Comparison of ENCODE assay signal across 17 mouse cellular contexts in genomic region chr6:140798841-140799240, GRCm38 (mm10).
A peak's percentile ranks its signal among the peaks of the same experiment; 100 is the strongest.
DNase-seq lines count a peak whose midpoint lies in the region; ATAC-seq and TF ChIP-seq lines count a peak whose summit lies in the region.
"Had no signal": no experiment of that assay in that cellular context is flagged by ENCODE, and none has a peak within 500 bp of the region (broad histone marks: within the 10 kb centered on the region; RNA-seq: fewer than 3 reads in every experiment).

No protein-coding gene starts in this region.

- ATAC-seq in hindbrain, postnatal 0 days = no peak
- no peak for ATAC-seq in hindbrain, embryonic 16.5 days
- ATAC-seq in stomach, postnatal 0 days (ENCODE audit: low FRiP score, low TSS enrichment) = no peak
- ATAC-seq: forebrain, embryonic 16.5 days had no signal

- no peak overlapping the region for H3K4me2 ChIP-seq in hindbrain, postnatal 0 days (ENCODE audit: low read depth, low read length)
- H3K4me2 ChIP-seq in hindbrain, embryonic 16.5 days (ENCODE audit: low read length) = no peak overlapping the region
- no peak overlapping the region for H3K4me2 ChIP-seq in stomach, postnatal 0 days (replicated peaks; ENCODE audit: low read depth)
- H3K4me2 ChIP-seq: hindbrain, embryonic 15.5 days; limb, embryonic 15.5 days; midbrain, embryonic 12.5 days had no signal

- H3K9me3 ChIP-seq in hindbrain, postnatal 0 days (ENCODE audit: low read length) = no peaks in the 10 kb centered on the region
- H3K9me3 ChIP-seq in hindbrain, embryonic 16.5 days (ENCODE audit: control insufficient read depth, low read length) = no peaks in the 10 kb centered on the region
- H3K9me3 ChIP-seq in stomach, postnatal 0 days (ENCODE audit: control insufficient read depth, low read length) = no peaks in the 10 kb centered on the region
- H3K9me3 ChIP-seq: hindbrain, embryonic 15.5 days; limb, embryonic 15.5 days; midbrain, embryonic 12.5 days had no signal

- H3K4me1 ChIP-seq in hindbrain, postnatal 0 days (ENCODE audit: insufficient read depth, low read length) = no peaks in the 10 kb centered on the region
- H3K4me1 ChIP-seq in hindbrain, embryonic 16.5 days (ENCODE audit: control insufficient read depth, insufficient read depth, low read depth, low read length) = no peaks in the 10 kb centered on the region
- no peaks in the 10 kb centered on the region for H3K4me1 ChIP-seq in lung, adult 2 months (ENCODE audit: control insufficient read depth, insufficient read depth, low read length)
- no peaks in the 10 kb centered on the region for H3K4me1 ChIP-seq in stomach, postnatal 0 days (replicated peaks; ENCODE audit: control insufficient read depth, insufficient read depth)
- H3K4me1 ChIP-seq: embryonic facial prominence, embryonic 10.5 days; hindbrain, embryonic 15.5 days; limb, embryonic 15.5 days; midbrain, embryonic 12.5 days had no signal

- 73% methylated on average over 3 of the region's 3 CpGs for WGBS in hindbrain, postnatal 0 days
- WGBS in hindbrain, embryonic 16.5 days = 73% methylated on average over 3 of the region's 3 CpGs
- WGBS in lung, adult 2 months = 75% methylated on average over 3 of the region's 3 CpGs
- WGBS in stomach, postnatal 0 days = 75% methylated on average over 3 of the region's 3 CpGs

- H3K27me3 ChIP-seq in hindbrain, postnatal 0 days (ENCODE audit: insufficient read depth, low read length) = no peaks in the 10 kb centered on the region
- no peaks in the 10 kb centered on the region for H3K27me3 ChIP-seq in hindbrain, embryonic 16.5 days (replicated peaks; ENCODE audit: control insufficient read depth, insufficient read depth, low read length)
- H3K27me3 ChIP-seq in stomach, postnatal 0 days (ENCODE audit: control insufficient read depth, insufficient read depth, low read length) = no peaks in the 10 kb centered on the region
- H3K27me3 ChIP-seq: hindbrain, embryonic 15.5 days; limb, embryonic 15.5 days; midbrain, embryonic 12.5 days had no signal

- no peaks in the 10 kb centered on the region for H3K36me3 ChIP-seq in hindbrain, postnatal 0 days (ENCODE audit: insufficient read depth, low read length)
- no peaks in the 10 kb centered on the region for H3K36me3 ChIP-seq in hindbrain, embryonic 16.5 days (ENCODE audit: control insufficient read depth, insufficient read depth, low read length)
- no peaks in the 10 kb centered on the region for H3K36me3 ChIP-seq in stomach, postnatal 0 days (ENCODE audit: control insufficient read depth, insufficient read depth, low read length)
- H3K36me3 ChIP-seq: embryonic facial prominence, embryonic 10.5 days; hindbrain, embryonic 15.5 days; limb, embryonic 15.5 days; midbrain, embryonic 12.5 days had no signal

- DNase-seq in hindbrain, postnatal 0 days (ENCODE audit: low spot score) = no peak
- no peak for DNase-seq in lung, adult 2 months
- no peak for DNase-seq in lung, postnatal 25 days (ENCODE audit: low spot score)
- DNase-seq in ES-CJ7 (ENCODE audit: low read depth, low spot score) = peak; percentile 21
- DNase-seq in stomach, postnatal 0 days (ENCODE audit: low spot score) = no peak
- no peak for DNase-seq in layer of hippocampus, postnatal 10 days (ENCODE audit: low spot score in 2 of 2)
- DNase-seq: gastrocnemius, postnatal 10 days; heart, postnatal 10 days; right cerebral cortex, adult 18-20 months had no signal

- TF ChIP-seq POLR2A in lung, adult 2 months (IDR thresholded peaks at IDR 0.05; ENCODE audit: borderline replicate concordance, extremely low read depth, low read depth, low read length) = no peak

- H3K27ac ChIP-seq in hindbrain, postnatal 0 days = no peak overlapping the region
- no peak overlapping the region for H3K27ac ChIP-seq in hindbrain, embryonic 16.5 days (ENCODE audit: low read depth, low read length)
- H3K27ac ChIP-seq in stomach, postnatal 0 days (replicated peaks) = no peak overlapping the region
- H3K27ac ChIP-seq: embryonic facial prominence, embryonic 10.5 days; hindbrain, embryonic 15.5 days; limb, embryonic 15.5 days; macrophage; midbrain, embryonic 12.5 days had no signal

- no peak overlapping the region for H3K4me3 ChIP-seq in hindbrain, postnatal 0 days (ENCODE audit: low read length)
- H3K4me3 ChIP-seq in hindbrain, embryonic 16.5 days (ENCODE audit: low read length) = no peak overlapping the region
- H3K4me3 ChIP-seq in lung, adult 2 months (replicated peaks; ENCODE audit: extremely low read depth, low read depth, low read length) = no peak overlapping the region
- H3K4me3 ChIP-seq in stomach, postnatal 0 days (ENCODE audit: low read depth, low read length) = no peak overlapping the region
- H3K4me3 ChIP-seq: embryonic facial prominence, embryonic 10.5 days; erythroblast, embryonic 14.5 days; hindbrain, embryonic 15.5 days; limb, embryonic 15.5 days; midbrain, embryonic 12.5 days had no signal

- no peak for TF ChIP-seq EP300 in stomach, postnatal 0 days (optimal IDR thresholded peaks at IDR 0.05)

- peak; percentile 6; the same call in 1 of the 2 replicates for TF ChIP-seq CTCF in hindbrain, postnatal 0 days (IDR thresholded peaks at IDR 0.05; ENCODE audit: low read depth)
- TF ChIP-seq CTCF in lung, adult 2 months (IDR thresholded peaks at IDR 0.05; ENCODE audit: insufficient read depth, low read length) = peak; percentile 6; the same call in 1 of the 2 replicates
- TF ChIP-seq CTCF in stomach, postnatal 0 days (IDR thresholded peaks at IDR 0.05; ENCODE audit: low read depth) = peak; percentile 17; the same call in 1 of the 2 replicates

- H3K9ac ChIP-seq in hindbrain, postnatal 0 days (replicated peaks; ENCODE audit: low read length) = no peak overlapping the region
- no peak overlapping the region for H3K9ac ChIP-seq in hindbrain, embryonic 16.5 days (ENCODE audit: low read depth, low read length)
- H3K9ac ChIP-seq in stomach, postnatal 0 days (ENCODE audit: low read length) = no peak overlapping the region
- H3K9ac ChIP-seq: hindbrain, embryonic 15.5 days; limb, embryonic 15.5 days; midbrain, embryonic 12.5 days had no signal
